Mouse (Mus musculus) neural tube, embryonic 14.5 days (tissue): ENCODE results near the gene Fam222b. TPM values are rescaled to one million over a fixed set of nuclear protein-coding genes. Genes with fewer than 3 reads are reported as not detected.

Experiments
- ATAC-seq: fragments of 200-750 bp; cut with Nextera tagmentation; 2 replicates; pipeline ENCODE4 v1.8.0; 2017; ENCODE audit warnings: low read depth, mild to moderate bottlenecking, moderate TSS enrichment, moderate library complexity
- H3K27ac ChIP-seq: fragments of 300-500 bp; sonication (generic); 2 replicates; pipeline ENCODE4 v1.5.1; 2014; ENCODE audit warnings: low read depth, mild to moderate bottlenecking, control low read depth, low read length, moderate library complexity, mixed read lengths
- H3K27me3 ChIP-seq: fragments of 300-500 bp; sonication (generic); 2 replicates; pipeline ENCODE4 v1.6.1; 2014; ENCODE audit warnings: low read length; ENCODE audit not compliant: control insufficient read depth, insufficient read depth
- H3K36me3 ChIP-seq: fragments of 300-500 bp; sonication (generic); 2 replicates; pipeline ENCODE4 v1.6.1; 2014; ENCODE audit warnings: low read length, mixed read lengths; ENCODE audit not compliant: control insufficient read depth, insufficient read depth
- H3K4me1 ChIP-seq: fragments of 300-500 bp; sonication (generic); 2 replicates; pipeline ENCODE4 v1.6.1; 2014; ENCODE audit warnings: low read length; ENCODE audit not compliant: control insufficient read depth, insufficient read depth
- H3K4me2 ChIP-seq: fragments of 300-500 bp; sonication (generic); 2 replicates; pipeline ENCODE4 v1.6.1; 2014; ENCODE audit warnings: mild to moderate bottlenecking, low read depth, low read length, control low read depth
- H3K4me3 ChIP-seq: fragments of 300-500 bp; sonication (generic); 2 replicates; pipeline ENCODE4 v1.5.1; 2014; ENCODE audit warnings: low read depth, low read length, control low read depth, mixed read lengths
- H3K9ac ChIP-seq: fragments of 300-500 bp; sonication (generic); replicated peaks from 2 replicates; pipeline ENCODE4 v1.6.1; 2014; ENCODE audit warnings: low read depth, mild to moderate bottlenecking, control low read depth, low read length, mixed read lengths
- H3K9me3 ChIP-seq: fragments of 300-500 bp; sonication (generic); 2 replicates; pipeline ENCODE4 v1.6.1; 2016; ENCODE audit warnings: low read length; ENCODE audit not compliant: control insufficient read depth
- WGBS: fragments of 180-500 bp; shearing (Covaris S2); extraction: QIAGEN DNeasy Blood & Tissue Kit; methylation state at CpG from one replicate; pipeline ENCODE4 v1.1.7; 2014; 5-methylcytosine and 5-hydroxymethylcytosine counted together
- polyA plus RNA-seq: library from polyadenylated mRNA; unstranded; fragments of >200 nt; fragmentation: Nextera tagmentation; extraction: Ambion mirVana; gene quantifications from 2 replicates; pipeline ENCODE4 v1.2.1, GENCODE M21; 2014

The Fam222b gene
- polyA plus RNA-seq, 1 experiment from 2014 or later, result 29.3 TPM

- WGBS, result 87% methylated on average over 5 of the region's 5 CpGs
- no peaks in the 10 kb centered on the region for H3K36me3 ChIP-seq
- H3K27me3 ChIP-seq, result no peaks in the 10 kb centered on the region
- H3K9ac ChIP-seq, result no peak overlapping the region
- H3K4me2 ChIP-seq, result no peak overlapping the region
- no peaks in the 10 kb centered on the region for H3K9me3 ChIP-seq
- peaks cover 5% of the 10 kb centered on the region for H3K4me1 ChIP-seq
- H3K4me3 ChIP-seq, result no peak overlapping the region
- no peak for ATAC-seq
- no peak overlapping the region for H3K27ac ChIP-seq
These were observed 7.7 kb downstream of the Fam222b start for GRCm38 (mm10) chr11:78102142-78102541.

DNA sequence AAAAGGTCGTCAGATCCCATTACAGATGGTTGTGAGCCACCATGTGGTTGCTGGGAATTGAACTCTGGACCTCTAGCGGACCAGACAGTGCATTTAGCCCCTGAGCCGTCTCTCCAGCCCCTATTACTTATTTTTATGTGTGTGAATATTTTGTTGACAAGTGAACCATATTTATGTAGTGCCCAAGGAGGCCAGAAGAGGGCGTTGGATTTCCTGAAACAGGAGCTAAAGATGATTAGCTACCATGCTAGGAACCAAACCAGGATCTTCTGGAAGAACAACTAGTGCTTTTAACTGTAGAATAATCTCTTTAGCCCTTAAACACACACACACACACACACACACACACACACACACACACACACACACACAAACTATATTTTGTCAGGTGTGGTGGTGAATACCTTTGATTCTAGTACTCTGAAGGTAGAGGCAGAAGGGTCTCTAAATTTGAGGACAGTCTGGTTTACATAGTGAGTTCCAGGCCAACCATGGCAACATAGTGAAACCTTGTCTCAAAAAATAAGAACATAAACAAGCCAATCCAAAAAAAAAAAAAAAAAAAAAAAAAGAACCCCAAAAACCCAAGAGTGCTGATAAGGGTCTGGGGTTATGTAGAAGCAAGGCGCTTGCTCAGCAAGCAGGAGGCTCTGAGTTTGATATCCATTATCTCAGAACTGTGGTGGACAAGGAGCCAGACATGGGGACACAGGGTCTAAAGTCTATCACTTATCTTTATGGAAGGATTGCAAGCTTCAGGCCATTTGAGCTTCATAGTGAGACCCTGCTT, 8.7 kb downstream of the Fam222b start:
- no peak overlapping the region for H3K4me3 ChIP-seq
- ATAC-seq, result no peak
- no peak overlapping the region for H3K4me2 ChIP-seq
- no peak overlapping the region for H3K9ac ChIP-seq
- H3K4me1 ChIP-seq, result no peaks in the 10 kb centered on the region
- no peaks in the 10 kb centered on the region for H3K36me3 ChIP-seq
- H3K27ac ChIP-seq, result no peak overlapping the region
- no peaks in the 10 kb centered on the region for H3K27me3 ChIP-seq
- WGBS, result 69% methylated on average over 5 of the region's 5 CpGs
- no peaks in the 10 kb centered on the region for H3K9me3 ChIP-seq

- no peaks in the 10 kb centered on the region for H3K9me3 ChIP-seq
- H3K4me3 ChIP-seq, result no peak overlapping the region
- H3K4me1 ChIP-seq, result no peaks in the 10 kb centered on the region
- no peak overlapping the region for H3K4me2 ChIP-seq
- no peak for ATAC-seq
- 96% methylated on average over 5 of the region's 5 CpGs for WGBS
- no peak overlapping the region for H3K9ac ChIP-seq
- H3K27me3 ChIP-seq, result no peaks in the 10 kb centered on the region
- H3K27ac ChIP-seq, result no peak overlapping the region
- H3K36me3 ChIP-seq, result no peaks in the 10 kb centered on the region
These were observed 10.0 kb downstream of the Fam222b start for GRCm38 (mm10) chr11:78104501-78104900.

GRCm38 (mm10) chr11:78113616-78114015, 19.2 kb downstream of the Fam222b start:
- no peak for ATAC-seq
- no peaks in the 10 kb centered on the region for H3K36me3 ChIP-seq
- no peak overlapping the region for H3K9ac ChIP-seq
- H3K27me3 ChIP-seq, result no peaks in the 10 kb centered on the region
- peaks cover 30% of the 10 kb centered on the region for H3K4me1 ChIP-seq
- H3K9me3 ChIP-seq, result no peaks in the 10 kb centered on the region
- H3K4me2 ChIP-seq, result no peak overlapping the region; the same call in 1 of the 2 replicates
- no peak overlapping the region for H3K27ac ChIP-seq
- H3K4me3 ChIP-seq, result no peak overlapping the region
- 62% methylated on average over 2 of the region's 2 CpGs for WGBS

- peak overlapping the region; percentile 55 for H3K4me3 ChIP-seq
- peaks cover 35% of the 10 kb centered on the region for H3K4me1 ChIP-seq
- no peaks in the 10 kb centered on the region for H3K9me3 ChIP-seq
- H3K4me2 ChIP-seq, result peak overlapping the region; percentile 48
- whole genome bisulfite sequencing, result 12% methylated on average over 15 of the region's 19 CpGs
- H3K27me3 ChIP-seq, result no peaks in the 10 kb centered on the region
- peak overlapping the region; percentile 94 for H3K27ac ChIP-seq
- peak overlapping the region; percentile 80 for H3K9ac ChIP-seq
- no peaks in the 10 kb centered on the region for H3K36me3 ChIP-seq
- ATAC-seq, result no peak
These were observed 20.4 kb downstream of the Fam222b start for GRCm38 (mm10) chr11:78114676-78115366.

DNA sequence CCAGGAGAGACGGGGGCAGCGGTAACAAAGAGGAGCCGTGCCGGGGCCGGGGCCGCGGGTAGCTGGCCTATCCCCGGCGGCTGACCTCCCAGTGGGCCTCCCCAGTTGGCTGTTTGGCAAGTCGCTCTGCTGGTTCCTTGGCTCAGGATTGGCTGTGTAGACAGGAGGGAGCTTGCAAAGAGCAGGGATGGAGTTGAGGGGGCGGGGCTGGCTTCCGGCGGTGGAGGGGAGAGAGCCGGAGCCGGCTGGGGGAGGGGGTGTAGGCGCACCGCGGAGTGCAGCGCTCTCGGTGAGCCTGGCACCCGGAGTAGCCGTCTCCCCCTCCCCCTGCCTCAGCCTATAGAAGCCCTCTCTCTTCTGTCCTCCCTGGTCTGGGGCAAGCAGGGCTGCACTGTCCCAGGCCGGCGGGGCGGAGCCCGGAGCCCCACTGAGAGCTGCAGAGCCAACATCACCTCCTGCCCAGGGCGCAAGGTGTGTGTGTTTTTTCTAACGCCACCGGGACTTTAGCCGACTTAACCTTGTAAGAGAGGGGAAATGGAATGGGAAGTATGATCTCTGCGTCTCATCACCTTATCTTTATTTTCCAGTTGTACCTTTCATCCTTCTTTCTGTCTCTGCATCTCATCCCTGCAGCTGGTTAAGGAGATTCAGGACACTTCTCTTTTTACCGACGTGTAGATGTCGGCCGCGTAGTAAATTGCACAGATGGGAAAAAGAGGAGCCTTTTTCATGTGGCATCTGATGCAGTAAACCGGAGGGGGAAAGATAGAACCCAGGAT, 21.1 kb downstream of the Fam222b start:
- Histone ChIP-seq H3K9ac (peak overlapping the region; percentile 80), H3K27ac (peak overlapping the region; percentile 94), H3K27me3 (no peaks in the 10 kb centered on the region), H3K4me2 (peak overlapping the region; percentile 48), H3K36me3 (no peaks in the 10 kb centered on the region), H3K4me3 (peak overlapping the region; percentile 55), H3K9me3 (no peaks in the 10 kb centered on the region), H3K4me1 (peaks cover 35% of the 10 kb centered on the region)
- WGBS, result under 1% methylated on average over 30 of the region's 37 CpGs
- ATAC-seq, result peak; percentile 99

GRCm38 (mm10) chr11:78116146-78116410, 21.6 kb downstream of the Fam222b start:
- H3K27ac ChIP-seq, result peak overlapping the region; percentile 94; the same call in 1 of the 2 replicates
- no peaks in the 10 kb centered on the region for H3K27me3 ChIP-seq
- H3K9me3 ChIP-seq, result no peaks in the 10 kb centered on the region
- no peak for ATAC-seq
- 3% methylated on average over 5 of the region's 5 CpGs for WGBS
- peaks cover 39% of the 10 kb centered on the region for H3K4me1 ChIP-seq
- H3K9ac ChIP-seq, result peak overlapping the region; percentile 80
- peak overlapping the region; percentile 48 for H3K4me2 ChIP-seq
- H3K36me3 ChIP-seq, result no peaks in the 10 kb centered on the region
- peak overlapping the region; percentile 55 for H3K4me3 ChIP-seq

DNA sequence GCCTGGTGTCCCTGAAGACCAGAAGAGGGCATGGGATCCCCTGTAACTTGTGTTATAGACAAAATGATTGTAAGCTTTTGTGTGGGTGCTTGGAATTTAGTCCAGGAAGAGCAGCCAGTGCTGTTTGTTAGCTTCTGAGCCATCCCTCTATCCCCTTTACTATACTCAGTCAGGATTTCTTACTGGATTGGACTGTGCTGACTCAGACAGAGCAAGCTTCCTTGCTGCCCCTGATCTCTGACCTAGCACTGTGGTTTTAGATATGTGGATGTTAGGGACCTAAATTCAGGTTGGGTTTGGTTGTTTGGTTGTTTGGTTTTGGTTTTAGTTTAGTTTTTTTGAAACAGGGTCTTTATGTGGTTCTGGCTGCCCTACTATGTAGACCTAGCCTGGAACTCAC, 24.0 kb downstream of the Fam222b start:
- Histone ChIP-seq H3K9me3 (no peaks in the 10 kb centered on the region), H3K9ac (no peak overlapping the region), H3K4me2 (no peak overlapping the region), H3K27ac (no peak overlapping the region), H3K36me3 (no peaks in the 10 kb centered on the region), H3K4me1 (peaks cover 44% of the 10 kb centered on the region), H3K4me3 (no peak overlapping the region), H3K27me3 (no peaks in the 10 kb centered on the region)
- ATAC-seq, result no peak

DNA sequence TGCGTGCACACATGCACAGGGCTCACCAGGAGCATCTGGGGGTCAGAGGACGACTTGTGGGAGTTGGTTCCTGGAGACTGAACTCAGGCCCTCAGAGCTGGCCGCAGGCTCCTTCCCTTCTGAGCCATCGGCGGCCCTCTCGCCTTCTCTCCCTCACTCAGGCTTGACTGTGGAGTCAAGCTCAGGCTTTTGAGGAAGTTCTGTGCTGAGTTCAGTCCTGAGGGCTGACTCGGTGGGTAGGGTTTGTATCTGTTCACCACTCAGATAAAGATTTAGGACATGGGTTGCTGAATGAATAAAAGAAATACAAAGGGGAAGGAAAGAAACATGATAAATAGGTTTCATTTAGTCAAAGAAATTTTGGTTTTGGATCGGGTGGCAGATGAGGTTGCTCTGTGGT, 25.4 kb downstream of the Fam222b start:
- no peaks in the 10 kb centered on the region for H3K36me3 ChIP-seq
- no peak overlapping the region for H3K4me3 ChIP-seq
- H3K9me3 ChIP-seq, result no peaks in the 10 kb centered on the region
- H3K27ac ChIP-seq, result no peak overlapping the region
- H3K27me3 ChIP-seq, result no peaks in the 10 kb centered on the region
- ATAC-seq, result no peak
- no peak overlapping the region for H3K9ac ChIP-seq
- WGBS, result 86% methylated on average over 8 of the region's 8 CpGs
- no peak overlapping the region for H3K4me2 ChIP-seq
- H3K4me1 ChIP-seq, result peaks cover 34% of the 10 kb centered on the region
